Mouse (Mus musculus) spleen, postnatal 10 days (tissue): ENCODE measurements at regions not wholly inside any gene's neighbourhood (a gene's known extent, or its start where the extent isn't known, plus 50 kb on each side); places are given as distances from the start of the nearest gene placed in this dataset.
"Not testable (repeated sequence)": the region's sequence is repeated elsewhere in the genome, so short reads cannot be mapped to it uniquely, and the experiment has no call there.

Experiments
- DNase-seq, 2 experiments: peaks; one replicate each; pipeline ENCODE4 v3.0.0; 2021 to 2022; ENCODE audit warnings: low spot score in 2 of 2

- no peak for DNase-seq
Observed at GRCm38 (mm10) chr4:131417159-131417748, 420.8 kb downstream of the Ptpru start.

- DNase-seq = no peak
Observed at GRCm38 (mm10) chr4:131425311-131425710, 412.8 kb downstream of the Ptpru start.

- DNase-seq = no peak
Observed at GRCm38 (mm10) chr4:131427871-131428270, 410.2 kb downstream of the Ptpru start.

DNA sequence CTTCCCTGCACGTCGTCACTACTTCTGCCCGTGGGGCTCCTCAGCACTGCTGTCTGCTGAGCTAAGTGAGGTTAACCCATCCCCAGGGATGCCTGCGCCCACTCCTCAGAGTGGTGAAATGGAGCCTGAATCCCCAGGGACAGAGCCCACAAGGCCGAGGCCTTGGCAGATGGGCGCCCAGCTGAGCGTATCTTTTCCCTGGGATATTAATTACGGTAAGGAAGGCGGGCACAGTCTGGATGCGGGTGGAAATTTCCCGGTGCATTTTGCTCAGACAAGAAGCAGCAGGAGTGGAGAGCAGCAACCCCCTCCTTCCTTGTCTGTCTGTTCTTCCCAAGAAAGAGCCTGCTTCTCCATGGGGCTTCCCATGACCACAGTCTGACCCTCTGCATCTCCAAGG is 408.7 kb downstream of the Ptpru start:
- DNase-seq = no peak

- no peak for DNase-seq
Observed at GRCm38 (mm10) chr4:131430420-131430819, 407.7 kb downstream of the Ptpru start.

DNA sequence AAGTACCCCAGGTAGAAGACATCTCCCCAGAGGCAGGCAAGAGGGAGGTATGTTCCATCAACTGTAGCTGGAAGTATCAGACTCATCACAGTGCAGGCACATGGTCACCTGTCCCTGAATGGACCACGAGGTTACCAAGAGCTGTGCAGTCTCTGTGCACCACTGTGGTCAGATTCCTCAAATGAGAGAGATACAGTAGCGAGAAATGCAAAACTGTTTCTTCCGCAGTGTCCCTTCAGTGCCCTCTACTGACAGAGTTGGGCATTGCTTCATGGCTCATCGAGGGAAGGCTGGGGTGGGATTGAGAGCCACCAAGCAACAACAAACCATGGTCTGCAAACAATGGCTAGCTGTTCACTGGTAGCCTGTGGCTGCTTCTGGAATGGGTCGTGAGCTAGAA is 406.9 kb downstream of the Ptpru start:
- peak; percentile 11 to 43 for DNase-seq

GRCm38 (mm10) chr4:131432591-131433177 is 405.4 kb downstream of the Ptpru start:
- DNase-seq = no peak

GRCm38 (mm10) chr4:131435222-131435621 is 402.9 kb downstream of the Ptpru start:
- DNase-seq = no peak

DNA sequence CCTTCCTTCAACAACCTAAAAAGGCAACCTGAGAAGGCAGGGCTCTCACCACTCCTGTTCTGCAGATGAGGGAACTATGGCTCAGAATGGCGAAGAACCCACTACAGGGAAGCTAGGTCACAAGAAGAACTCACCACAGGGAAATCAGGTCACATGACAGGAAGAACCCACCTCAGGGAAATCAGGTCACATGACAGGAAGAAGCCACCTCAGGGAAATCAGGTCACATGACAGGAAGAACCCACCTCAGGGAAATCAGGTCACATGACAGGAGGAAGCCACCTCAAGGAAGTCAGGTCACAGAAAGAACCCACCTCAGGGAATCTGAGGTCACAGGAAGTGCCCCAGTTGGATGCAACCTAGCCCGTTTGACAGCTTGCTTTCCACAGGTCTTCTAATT is 399.7 kb downstream of the Ptpru start:
- no peak for DNase-seq

DNA sequence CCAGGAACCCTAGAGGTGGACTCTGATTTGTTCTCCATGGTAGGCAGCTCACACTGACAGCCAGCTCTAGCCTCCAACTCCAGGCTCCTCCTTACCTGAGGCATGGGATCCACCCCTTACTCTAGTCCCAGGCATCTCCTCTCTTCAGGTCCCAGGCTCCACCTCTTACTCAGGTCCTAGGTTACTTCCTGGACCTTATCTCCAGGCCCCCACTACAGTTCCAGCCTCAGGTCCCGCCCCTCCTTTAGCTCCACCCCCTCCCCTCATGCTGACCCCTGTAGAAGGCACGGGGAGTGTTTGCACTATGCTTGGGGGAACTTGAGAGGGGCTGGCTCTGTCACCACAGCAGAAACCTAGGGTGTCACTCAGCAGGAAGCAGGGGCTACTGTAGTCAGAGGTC is 399.2 kb downstream of the Ptpru start:
- no peak for DNase-seq

GRCm38 (mm10) chr4:131440845-131441244 is 397.2 kb downstream of the Ptpru start:
- DNase-seq = no peak

DNA sequence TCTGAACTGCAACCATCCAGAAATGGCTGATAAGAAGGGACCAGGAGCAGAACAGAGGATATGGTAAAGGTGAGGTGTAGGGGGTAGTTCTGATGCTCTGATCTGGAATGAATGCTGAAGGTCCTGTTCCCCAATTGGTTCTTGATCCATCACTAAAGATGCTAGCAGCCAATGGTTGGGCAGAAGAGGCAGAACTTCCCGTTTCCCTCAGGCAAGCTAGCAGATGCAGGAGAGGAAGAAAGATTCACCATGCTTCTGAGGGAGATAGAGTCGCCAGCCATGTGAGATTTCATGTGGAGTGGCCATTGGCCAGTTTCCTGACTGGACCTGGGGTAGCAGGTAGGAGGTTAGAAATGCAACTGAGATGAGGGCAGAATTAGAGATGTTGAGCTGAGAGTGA is 394.6 kb downstream of the Ptpru start:
- DNase-seq = no peak

- not testable (repeated sequence) for DNase-seq
Observed at GRCm38 (mm10) chr4:131450296-131450695, 387.8 kb downstream of the Ptpru start.

DNA sequence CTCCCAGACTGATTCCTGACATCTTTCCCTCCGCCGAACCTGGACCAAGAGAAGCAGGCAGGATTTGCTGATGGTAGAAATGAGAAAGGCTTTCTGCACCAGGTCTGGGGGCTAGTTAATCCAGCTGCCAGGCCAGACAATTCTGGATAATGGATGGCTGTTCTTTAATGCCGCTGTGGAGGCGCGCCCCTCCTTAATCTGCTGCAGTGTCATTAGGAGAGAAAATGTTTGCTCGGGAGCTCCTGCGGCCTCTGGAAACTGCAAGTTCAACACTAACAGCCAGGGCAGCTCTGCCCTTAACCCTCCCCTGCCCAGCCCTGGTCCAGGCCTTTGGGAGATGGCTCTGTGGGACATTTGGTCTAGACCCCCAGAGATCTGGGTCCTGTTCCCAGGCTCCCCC is 380.5 kb downstream of the Ptpru start:
- DNase-seq = no peak

GRCm38 (mm10) chr4:131459746-131460145 is 378.3 kb downstream of the Ptpru start:
- DNase-seq = no peak

DNA sequence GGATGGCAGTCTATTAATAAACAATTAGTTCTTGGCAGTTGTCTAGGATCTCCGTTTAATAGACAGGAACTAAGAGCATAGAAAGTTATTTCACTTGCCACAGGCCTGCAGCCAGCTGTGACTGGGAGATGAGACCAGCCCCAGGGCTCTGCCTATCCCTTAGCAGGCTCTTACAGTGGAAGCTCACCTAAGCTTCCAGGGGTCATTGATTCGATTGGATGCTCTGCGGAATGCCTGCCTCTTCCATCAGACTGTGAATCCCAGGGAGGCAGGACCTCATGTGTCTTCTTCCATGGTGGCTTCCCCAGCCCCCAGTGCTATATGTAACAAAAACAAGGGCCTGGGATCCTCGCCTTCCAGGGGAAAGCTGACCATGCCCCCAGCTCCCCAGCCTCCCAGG is 376.8 kb downstream of the Ptpru start:
- DNase-seq = no peak

DNA sequence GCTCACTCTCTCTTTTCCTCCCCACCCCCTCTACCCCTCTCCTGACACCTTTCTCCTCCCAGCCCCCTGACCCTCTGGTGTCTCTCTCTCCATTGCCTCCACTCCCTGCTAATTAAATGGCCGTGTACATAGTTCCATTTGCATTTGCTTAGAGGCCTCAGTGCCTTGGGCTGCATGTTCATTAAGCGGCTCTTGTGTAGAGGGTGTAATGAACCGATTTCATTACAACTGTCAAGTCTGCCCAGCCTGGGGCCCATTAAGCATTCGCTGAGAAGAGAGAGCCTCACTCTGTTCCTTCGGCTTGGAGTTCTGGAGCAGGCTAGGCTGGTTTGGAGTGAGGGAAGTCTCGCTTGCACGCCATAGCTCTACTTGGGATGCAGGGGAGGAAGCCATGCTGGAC is 376.4 kb downstream of the Ptpru start:
- no peak for DNase-seq

GRCm38 (mm10) chr4:131475023-131475422 is 363.1 kb downstream of the Ptpru start:
- no peak for DNase-seq

- no peak for DNase-seq
Observed at GRCm38 (mm10) chr4:131478923-131479322, 359.2 kb downstream of the Ptpru start.

GRCm38 (mm10) chr4:131483958-131484605 is 354.0 kb downstream of the Ptpru start:
- no peak for DNase-seq

- DNase-seq = no peak
Observed at GRCm38 (mm10) chr4:131484607-131485111, 353.4 kb downstream of the Ptpru start.

DNA sequence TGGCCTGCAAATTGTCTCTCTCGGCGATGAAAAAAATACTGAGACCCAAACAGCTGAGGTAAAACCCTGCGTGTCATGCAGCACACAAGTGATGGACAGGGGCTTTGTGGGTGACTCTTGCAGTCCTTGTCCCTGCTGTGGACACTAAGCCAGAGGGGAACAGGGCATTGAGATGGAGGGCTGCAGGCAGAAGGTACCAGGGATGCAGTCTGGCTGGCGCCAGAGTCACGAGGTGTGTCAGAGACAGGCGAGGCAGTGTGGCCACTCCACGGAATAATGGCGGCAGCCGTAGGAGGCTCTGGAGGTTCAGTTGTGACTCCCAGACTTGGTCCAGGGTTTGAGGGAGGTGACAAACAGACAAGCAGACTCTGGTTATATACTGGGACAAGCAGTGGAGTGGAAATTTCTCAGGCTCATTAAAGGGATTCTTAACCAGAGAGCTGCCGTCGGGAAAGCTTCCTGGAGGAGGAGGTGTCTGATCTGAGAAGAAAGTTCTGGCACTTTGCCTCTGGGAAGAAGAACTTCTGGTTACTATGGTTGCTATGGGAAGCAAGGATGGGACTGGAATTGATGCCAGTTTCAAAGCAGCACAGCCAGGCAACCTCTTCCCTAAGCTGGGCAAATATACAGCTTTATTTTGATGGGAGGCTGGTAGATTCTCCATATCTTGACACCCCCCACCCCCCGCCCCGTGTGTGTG is 352.8 kb downstream of the Ptpru start:
- DNase-seq = no peak

GRCm38 (mm10) chr4:131486821-131487220 is 351.3 kb downstream of the Ptpru start:
- DNase-seq = peak; percentile 44 to 71
